Mouse (Mus musculus): ENCODE measurements at regions not wholly inside any gene's neighbourhood (a gene's known extent, or its start where the extent isn't known, plus 50 kb on each side); places are given as distances from the start of the nearest gene placed in this dataset.

DNA sequence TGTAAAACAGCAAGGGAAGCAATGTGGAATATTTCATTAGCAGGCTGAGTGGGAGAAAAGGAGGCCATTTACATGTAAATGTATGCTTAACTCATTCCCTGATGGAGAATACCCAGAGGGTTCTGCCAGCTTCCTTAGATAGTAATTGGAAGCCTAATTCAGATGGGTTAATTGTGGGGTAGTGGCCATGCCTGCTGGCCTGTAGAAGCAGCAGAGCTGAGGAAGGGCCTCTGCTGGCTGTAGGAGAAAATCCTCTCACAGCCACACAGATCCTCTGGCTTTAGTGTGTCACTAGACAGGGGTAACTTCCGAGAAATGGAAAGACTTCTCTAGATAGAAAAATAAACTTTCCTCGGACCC lies 1588.7 kb upstream of the Got2 start:
- no peak for DNase-seq (ENCODE audit: low spot score)

- no peak for DNase-seq (ENCODE audit: low spot score)
Measured at GRCm38 (mm10) chr8:97476430-97477097, 1588.2 kb upstream of the Got2 start.

DNA sequence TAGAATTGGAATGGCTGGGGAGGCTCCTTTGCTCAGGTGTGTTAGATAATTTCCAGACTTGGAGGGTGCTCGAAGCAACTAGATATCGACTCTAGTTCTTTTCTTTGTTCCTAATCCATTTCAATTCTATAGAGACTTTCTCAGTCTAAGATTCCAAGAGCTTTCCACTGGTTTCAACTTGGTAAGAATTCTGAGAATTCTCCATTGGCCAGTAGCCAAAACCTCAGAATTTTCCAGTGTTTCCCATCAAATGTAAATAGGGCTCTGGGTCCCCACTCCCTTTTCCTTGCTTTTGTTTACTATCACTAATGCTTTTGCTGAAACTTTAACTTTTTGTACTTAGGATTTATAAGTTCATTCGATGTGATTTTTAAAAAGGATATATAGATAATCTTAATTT lies 1585.0 kb upstream of the Got2 start:
- DNase-seq (ENCODE audit: low spot score) = no peak

- no peak for DNase-seq (ENCODE audit: low spot score)
Measured at GRCm38 (mm10) chr8:97461478-97461877, 1573.1 kb upstream of the Got2 start.

DNA sequence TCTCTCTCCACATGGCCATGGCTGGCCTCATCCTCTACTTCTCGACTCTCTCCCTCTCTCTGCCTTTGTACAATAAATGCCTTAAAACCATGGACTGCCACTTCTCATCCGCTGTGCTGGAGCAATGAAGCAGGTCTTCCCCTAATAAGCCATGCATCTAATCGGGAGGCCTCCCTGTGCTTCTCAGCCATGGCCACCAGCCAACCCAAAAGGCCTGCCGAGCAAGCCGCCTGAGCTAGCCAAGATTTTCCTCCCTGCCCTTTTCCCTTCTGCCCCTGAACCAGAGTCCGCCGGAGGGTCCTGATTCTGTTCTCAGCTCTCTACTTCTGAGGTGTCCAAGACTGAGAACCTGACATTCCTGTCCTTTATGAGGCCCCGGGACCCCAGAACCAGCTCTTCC lies 1559.3 kb upstream of the Got2 start:
- no peak for DNase-seq (ENCODE audit: low spot score)

GRCm38 (mm10) chr8:97441483-97441882 lies 1553.1 kb upstream of the Got2 start:
- no peak for DNase-seq (ENCODE audit: low spot score)

- no peak for DNase-seq (ENCODE audit: low spot score)
Measured at GRCm38 (mm10) chr8:97433584-97433983, 1545.2 kb upstream of the Got2 start.

DNA sequence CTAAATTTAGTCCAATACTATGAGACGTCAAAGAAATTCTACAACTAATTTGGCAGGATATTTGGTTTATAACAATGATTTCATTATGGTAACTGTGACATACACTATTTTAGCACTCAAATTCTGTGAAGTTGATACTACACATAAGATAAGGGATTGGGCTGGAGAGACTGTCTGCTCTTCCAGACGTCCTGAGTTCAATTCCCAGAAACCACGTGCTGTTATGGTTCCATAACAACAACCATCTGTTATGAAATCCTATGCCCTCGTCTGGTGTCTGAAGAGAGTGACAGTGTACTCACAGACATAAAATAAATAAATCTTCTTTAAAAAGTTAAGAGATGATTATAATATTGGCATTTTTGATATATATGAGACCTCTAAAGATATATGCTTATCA lies 1543.1 kb upstream of the Got2 start:
- no peak for DNase-seq (ENCODE audit: low spot score)

GRCm38 (mm10) chr8:97422331-97422730 lies 1534.0 kb upstream of the Got2 start:
- peak; percentile 1 for DNase-seq (ENCODE audit: low spot score)

DNA sequence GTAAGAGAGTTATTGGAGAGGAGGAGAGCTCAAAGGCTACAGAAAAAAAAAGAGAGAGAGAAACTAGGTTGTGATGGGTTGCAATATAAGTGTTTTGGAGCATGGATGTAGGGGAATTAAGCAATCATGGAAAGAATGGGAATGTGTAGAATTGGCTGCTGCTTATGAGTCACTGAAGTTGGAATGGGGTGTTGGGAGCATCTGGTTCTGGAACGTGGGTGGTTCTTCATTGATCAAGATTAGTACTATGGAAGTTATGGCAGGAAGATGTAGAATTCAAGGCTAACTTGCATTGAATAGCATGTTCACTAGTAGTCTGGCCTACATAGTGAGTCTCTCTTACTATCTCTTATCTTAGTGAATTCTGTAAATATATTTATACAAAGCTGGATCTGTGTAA lies 1526.4 kb upstream of the Got2 start:
- DNase-seq (ENCODE audit: low spot score) = no peak

DNA sequence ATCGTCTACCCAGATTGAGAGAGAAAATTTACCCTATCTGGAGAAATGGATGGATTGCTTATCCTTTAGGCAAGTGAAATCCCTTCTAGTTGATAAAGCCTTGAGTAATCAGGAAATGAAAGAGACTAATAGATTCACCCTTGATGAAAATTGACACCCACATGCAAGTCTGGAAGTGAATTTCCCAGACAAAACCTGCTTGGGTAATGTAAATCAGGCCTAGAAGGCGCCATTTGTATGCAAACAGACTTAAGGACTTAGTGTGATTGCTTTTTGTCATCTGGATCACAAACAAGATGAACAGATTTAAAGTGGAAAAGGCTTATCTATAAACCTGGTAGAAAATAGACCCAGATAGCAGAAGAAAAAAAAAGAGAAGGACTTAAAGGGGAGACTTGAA lies 1515.0 kb upstream of the Got2 start:
- DNase-seq (ENCODE audit: low spot score) = no peak

DNA sequence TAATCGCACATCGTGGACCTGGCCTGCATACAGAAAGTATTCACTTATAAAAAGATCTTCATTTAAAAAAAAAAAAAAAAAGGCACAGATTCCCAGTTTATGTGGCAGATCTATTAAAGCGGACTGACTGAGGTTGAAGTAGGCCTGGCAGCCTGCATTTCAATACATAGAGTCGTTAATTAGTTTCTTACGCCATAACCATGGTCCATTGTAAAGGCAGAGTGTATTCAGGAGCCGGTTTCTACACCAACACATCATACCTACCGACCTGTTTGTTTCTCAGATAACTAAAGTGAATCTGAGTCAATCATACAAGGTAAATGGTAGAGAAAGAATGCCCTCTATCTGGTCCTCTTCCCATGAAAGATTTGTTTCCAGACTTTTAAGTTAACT lies 1509.0 kb upstream of the Got2 start:
- DNase-seq (ENCODE audit: low spot score) = no peak

DNA sequence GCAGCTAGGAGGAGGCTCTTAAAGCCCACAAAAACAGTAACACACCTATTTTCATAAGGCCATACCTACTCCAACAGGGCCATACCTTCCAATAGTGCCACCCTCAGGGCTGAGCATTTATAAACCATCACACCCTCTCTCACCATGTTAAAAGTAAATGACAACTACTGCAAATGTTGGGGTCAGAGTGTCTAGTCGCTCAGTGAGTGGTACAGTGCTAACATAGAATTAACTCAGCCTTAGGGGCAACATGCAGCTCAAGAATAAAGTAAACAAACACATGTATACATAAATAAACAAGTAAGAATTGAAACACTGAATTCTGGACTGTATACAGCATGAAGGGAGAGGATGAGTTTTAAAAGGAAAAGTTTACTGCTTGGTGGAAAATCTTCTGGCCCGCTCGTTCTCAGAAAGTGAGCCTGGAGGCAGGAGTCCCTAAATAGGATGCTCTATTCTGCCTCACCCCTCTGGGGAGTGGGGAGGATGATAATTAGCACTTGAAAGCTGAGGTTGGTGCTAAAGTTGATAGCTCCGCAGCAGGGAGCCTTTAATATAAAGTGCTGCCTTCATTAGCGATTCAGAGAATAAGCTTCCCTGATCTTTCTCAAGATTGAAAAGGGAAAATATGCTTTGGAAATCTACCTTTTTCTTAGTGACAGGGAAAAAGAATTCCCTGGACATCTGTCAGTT lies 1508.4 kb upstream of the Got2 start:
- DNase-seq (ENCODE audit: low spot score) = no peak

- DNase-seq (ENCODE audit: low spot score) = no peak
Measured at GRCm38 (mm10) chr8:97389651-97390050, 1501.3 kb upstream of the Got2 start.

DNA sequence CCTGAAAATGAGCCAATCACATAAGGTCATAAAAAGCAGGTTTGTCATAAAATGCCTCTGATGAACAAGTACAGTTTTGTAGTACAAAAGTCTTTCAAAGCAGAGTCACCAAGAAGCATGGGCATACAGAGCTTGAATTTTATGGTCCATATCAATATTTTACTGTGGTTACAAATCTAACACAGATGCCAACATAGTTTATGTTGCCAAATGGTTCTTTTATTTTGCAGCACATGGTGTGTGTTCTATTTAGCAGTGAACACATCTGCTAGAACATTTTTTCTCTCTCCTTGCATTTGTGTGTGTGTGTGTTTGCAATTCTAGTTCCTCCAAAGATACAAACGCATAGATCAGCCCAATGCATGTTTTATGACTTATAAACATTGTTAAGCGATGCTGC lies 1500.8 kb upstream of the Got2 start:
- DNase-seq (ENCODE audit: low spot score) = no peak

DNA sequence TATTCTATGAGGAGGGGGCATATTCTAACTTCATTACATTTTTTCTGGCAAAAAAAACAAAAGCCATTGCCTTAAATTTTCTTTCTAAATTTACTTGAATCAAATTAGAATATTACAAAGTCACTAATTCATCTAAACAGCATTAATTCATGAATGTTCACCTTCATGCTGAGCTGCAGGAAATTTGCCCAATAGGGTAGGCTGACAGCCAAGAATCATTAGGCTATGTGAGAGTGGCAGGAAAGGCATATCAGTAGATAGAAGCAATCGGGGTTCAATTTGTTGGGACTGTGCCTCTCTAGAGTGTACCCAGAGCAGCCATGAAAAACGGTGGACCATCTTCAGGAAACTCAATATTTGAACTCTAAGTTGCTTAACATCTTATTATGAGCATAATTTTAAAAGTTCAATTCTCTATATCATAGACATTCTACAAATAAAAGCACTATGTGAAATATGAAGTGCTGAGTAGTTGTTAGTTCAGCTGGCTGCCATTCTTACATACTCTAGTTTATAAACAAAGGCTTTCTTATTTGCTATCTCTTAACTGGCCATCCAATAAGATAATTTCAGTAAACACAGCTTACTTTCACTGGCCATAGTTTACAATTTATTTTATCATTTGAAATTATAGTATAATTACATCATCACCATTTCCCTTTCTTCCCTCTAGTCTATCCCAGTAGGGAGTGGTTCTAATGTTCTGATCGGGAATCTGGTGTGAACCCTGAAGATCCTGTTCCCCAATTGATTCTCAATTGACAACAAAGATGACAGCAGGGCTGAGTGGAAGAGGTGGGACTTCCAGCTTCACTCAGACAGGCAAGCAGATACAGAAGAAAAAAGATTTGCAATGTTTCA lies 1486.8 kb upstream of the Got2 start:
- no peak for DNase-seq (ENCODE audit: low spot score)

DNA sequence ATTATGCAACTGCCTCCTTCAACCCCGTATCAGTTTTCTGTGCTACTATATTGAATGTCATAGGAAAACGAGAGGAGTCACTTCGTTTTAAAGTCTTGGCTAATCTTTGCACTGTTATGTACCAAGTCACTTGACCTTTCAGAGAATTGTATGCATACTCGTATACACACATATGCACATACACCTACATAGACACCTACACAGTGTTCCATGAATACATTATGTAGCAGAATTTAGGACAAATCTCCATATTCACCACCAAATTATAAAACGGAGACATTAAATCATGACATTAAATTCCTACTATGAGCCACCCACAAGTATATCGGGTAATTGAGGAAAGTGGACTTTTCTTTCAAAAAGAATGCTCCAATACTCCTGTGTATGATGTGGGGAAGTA lies 1458.3 kb upstream of the Got2 start:
- no peak for DNase-seq (ENCODE audit: low spot score)

- DNase-seq (ENCODE audit: low spot score) = no peak
Measured at GRCm38 (mm10) chr8:97315497-97315896, 1427.2 kb upstream of the Got2 start.

- DNase-seq (ENCODE audit: low spot score) = no peak
Measured at GRCm38 (mm10) chr8:97308304-97308703, 1420.0 kb upstream of the Got2 start.

- DNase-seq (ENCODE audit: low spot score) = no peak
Measured at GRCm38 (mm10) chr8:97270582-97270981, 1382.2 kb upstream of the Got2 start.

DNA sequence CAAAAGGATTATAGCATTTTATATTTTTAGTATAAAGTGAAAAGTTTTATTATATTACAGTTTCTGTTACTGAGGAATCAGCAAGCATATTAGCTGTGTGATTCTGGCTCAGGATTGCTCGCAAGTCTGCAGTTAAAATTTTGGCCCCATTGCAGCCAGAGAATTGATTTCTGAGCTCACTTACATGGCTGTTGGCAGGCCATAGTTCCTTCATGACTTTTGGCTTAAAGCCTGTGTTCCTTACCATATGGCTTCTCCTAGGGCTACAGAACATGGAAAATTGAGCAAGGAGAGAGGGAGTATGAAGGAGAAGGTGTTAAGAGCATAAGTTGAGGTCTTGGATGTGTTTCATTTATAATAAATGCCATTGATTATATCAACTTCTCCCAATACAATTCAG lies 1372.6 kb upstream of the Got2 start:
- DNase-seq (ENCODE audit: low spot score) = no peak

DNA sequence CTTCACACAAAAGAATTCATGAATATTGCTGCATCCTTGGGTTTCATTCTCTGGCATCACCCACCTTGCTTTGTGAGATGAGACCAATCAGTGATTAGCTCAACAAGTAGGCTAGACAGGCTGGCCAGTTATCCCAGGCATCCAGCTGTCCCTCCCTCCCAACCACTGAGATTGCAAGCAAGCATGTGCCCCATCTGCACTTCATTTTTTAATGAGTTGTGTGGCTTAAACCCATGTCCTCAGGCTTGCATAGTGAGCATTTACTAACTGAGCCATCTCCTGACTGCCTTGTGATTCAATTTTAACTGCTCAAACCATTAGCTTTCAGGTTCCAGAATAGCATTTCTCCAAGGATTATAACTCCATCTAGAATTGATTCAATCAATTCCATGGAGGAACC lies 1365.8 kb upstream of the Got2 start:
- no peak for DNase-seq (ENCODE audit: low spot score)

DNA sequence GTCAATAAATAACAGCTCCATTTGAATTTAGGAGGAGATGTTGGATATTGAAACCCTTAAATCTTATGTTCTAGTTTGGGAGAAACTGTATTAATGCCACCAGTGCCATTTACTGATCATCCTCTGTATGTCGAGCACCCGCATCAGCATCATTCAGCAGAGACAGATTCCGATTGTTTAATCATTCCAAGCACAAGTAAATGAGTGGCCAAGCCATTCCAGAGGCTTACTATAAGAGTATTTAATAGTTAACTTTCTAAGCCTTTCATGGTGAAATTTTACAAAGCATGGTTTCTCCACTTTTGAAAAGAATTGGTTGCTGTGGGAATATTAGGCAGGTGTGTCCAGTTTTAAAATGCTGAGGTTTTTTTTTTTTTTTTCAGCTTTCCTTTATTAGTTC lies 1363.9 kb upstream of the Got2 start:
- DNase-seq (ENCODE audit: low spot score) = no peak

Data from heart, adult 8-10 months (tissue).